Mouse (Mus musculus) gastrocnemius, postnatal 10 days (tissue): ENCODE results near the gene Slc9a9. TPM values are rescaled to one million over a fixed set of nuclear protein-coding genes. Genes with fewer than 3 reads are reported as not detected.
A peak's percentile ranks its signal among the peaks of the same experiment; 100 is the strongest.

Experiments
- DNase-seq: peaks from one replicate; pipeline ENCODE4 v3.0.0; 2021; ENCODE audit warnings: mixed read lengths
- total RNA-seq, 2 experiments: library from RNA; stranded (reverse); gene quantifications; 2 replicates each; pipeline ENCODE4 v1.2.3; 2021

The Slc9a9 gene
- total RNA-seq, 2 experiments from 2014 or later = 4.3 to 6.3 TPM

GRCm38 (mm10) chr9:95157948-95158347 is 488.2 kb downstream of the Slc9a9 start:
- DNase-seq = no peak

DNA sequence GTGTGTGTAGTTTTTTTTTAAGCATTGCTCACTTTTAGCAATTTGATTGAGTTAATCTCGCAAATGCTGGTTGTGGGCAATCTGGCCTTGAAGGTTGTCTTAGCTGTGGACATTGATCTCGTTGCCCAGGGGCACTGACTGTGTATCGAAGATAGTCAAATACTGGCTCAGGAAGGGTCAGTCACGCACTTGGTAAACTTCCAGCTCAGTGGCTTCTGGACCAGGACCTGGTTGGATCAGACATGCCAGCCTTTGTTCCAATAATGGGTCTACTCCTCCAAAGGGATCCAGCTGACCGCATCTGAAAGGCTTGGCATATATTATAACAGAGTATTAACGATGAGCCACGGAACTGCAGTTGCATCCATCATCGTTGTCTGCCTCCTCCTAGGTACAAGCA is 489.2 kb downstream of the Slc9a9 start:
- no peak for DNase-seq

- no peak for DNase-seq
These were observed 491.0 kb downstream of the Slc9a9 start for GRCm38 (mm10) chr9:95160575-95161300.

GRCm38 (mm10) chr9:95161699-95162098 is 492.0 kb downstream of the Slc9a9 start:
- no peak for DNase-seq

DNA sequence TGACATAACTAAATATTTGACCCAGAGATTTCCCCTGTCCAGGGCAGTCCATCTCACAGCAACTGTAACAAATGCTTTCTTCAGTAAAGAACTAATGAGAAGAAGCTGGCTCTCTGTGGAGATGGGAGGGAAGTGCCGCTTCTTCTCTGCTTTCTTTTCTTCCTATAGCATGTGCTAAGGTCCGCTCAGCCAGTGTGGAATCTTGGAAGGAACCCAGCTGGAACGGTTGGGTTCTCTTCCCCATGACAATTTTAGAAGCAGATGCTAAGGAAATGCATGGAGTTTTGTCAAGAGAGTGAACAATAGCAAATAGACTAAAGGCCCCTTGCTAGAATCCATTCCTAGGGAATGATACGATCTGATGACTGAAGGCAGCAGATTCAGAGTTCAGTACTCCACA is 496.5 kb downstream of the Slc9a9 start:
- DNase-seq = no peak

DNA sequence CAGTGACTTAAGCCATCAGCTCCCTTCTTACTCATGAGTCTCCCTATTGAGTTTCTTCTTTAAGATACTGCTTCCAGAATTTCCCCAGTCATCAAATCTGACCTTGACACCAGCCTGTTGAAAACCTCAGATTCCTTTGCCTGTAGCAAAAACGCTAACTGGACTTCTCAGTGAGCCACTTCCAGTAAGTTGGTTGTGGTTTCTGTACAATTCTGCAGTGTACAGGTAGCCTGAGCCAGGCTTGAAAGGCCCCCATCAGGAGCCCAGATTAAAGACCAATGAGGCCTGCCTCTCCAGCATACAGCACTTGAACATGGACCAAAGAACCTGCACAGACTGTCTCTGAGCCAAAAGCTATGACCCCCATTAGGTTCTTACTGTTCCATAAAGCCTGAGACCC is 498.1 kb downstream of the Slc9a9 start:
- DNase-seq = no peak

DNA sequence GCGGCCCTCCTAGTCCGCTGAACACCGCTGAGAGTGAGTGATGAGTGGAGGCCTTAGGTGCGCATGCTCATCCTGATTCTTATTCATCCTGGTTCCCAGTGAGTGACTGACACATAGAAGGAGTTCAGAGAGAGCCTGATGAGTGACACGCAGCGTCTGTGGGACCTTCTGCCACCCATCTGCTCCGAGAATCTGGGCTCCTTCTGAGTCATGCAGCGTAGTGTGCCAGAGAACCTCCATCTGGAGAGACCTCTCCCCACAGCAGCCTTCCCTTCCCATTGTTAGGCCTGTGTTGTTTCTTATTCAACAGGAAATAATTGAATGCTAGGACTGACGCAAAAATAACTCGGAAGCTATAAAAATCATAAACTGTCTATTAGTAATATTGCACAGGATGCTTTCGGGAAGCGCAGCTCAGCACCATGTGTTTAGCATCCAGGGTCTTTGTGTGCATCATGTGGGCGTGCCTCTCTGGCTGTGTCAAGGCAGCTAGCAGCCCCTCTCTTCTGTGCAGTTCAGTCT is 498.8 kb downstream of the Slc9a9 start:
- DNase-seq = no peak

DNA sequence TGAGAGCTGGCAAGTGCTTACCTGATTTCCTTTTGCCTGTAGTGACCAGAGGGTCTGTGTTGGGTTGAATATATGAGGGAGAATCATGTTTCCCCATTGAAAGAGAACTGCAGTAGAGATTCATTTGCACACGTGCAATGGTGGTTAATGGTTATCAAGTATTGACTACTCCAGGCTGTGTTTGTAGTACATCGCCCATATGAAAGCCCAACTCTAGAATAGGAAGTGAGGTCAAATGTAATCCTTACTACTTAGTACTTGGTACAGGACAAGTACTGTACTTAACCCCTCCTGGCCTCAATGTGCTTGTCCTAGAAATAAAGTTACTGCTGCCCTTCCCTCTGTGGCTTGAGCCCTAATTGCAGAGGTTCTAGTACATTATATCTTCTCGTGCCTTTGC is 508.5 kb downstream of the Slc9a9 start:
- no peak for DNase-seq

GRCm38 (mm10) chr9:95180005-95180404 is 510.3 kb downstream of the Slc9a9 start:
- DNase-seq = no peak

DNA sequence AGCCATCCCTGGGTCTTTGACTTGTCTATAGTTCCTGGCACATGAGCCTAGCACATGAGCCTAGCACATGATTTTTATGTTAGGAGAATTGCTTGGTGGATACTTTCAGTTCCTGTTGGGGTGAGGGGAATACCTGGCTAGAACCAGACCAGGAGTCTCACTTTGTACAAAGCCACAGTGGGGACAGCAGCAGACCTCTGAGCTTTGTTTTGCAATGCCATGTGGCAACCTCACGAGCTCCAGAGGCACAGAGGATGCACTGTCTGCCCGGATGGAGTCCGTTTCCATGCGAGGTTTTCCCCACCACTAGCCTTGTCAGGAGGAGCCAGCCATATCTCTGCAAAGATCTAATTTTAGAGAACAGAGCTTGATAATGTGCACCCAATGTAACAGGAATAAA is 510.9 kb downstream of the Slc9a9 start:
- DNase-seq = no peak

GRCm38 (mm10) chr9:95181241-95182043 is 511.7 kb downstream of the Slc9a9 start:
- DNase-seq = no peak

DNA sequence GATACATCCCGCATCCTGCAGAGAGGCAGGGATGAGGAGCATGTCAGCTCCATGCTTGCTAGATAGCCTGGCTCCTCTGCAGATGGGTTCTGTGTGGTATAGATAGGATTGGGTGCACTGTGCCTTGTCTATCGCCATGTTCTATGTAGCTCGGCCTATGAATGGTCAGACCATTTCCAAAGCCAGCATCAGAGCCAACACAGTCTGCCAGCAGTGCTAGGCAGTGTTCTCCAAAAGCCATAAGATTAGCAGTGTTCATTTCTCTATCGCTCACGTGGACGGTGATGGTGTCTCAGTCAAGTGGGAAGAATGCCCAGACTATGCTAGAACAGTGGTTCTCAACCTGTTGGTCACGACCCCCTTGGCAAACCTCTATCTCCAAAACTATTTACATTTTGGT is 512.6 kb downstream of the Slc9a9 start:
- DNase-seq = no peak

- no peak for DNase-seq
These were observed 514.7 kb downstream of the Slc9a9 start for GRCm38 (mm10) chr9:95184453-95184852.

GRCm38 (mm10) chr9:95185840-95186239 is 516.1 kb downstream of the Slc9a9 start:
- no peak for DNase-seq

GRCm38 (mm10) chr9:95186386-95187289 is 516.9 kb downstream of the Slc9a9 start:
- DNase-seq = peak; percentile 28

DNA sequence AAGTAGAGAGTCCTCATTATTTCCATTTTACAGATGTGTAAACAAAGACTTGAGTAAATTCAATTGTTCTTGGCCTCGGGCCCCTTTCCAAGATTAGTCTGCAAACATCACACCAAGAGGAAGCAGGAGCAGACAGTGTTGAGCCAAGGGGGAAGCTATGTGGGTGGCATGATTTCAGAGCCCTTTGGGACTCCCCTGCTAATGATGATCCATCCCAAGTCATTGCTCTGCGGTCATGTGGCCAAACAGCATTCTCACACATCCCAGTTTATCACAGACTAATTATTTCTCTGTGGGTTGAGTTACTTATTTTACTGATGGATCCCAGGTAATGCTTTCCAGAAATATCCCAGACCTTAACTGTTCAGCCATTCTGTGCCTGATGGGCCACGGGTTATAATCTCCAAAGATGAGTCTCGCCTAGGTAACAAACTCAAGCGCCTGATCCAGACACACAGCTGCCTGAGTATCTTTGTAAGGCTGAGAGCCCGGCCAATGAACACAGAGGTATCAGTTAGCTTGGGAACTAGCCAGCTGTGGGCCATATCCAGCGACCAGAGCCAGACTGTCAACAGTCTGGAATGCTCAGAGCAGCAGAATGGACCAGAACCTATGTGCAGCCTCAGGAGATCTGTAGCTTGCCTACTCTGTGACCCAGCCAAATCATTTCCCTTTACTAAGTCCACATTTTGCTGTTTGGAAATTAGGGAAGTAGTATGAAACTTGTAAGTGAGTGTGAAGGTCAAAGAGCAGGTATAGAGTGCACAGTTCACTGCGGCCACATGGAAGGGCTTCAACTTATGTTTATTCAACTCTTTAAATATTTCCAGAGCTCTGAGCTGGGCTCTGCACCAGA is 518.9 kb downstream of the Slc9a9 start:
- DNase-seq = peak; percentile 56

GRCm38 (mm10) chr9:95189218-95189605 is 519.5 kb downstream of the Slc9a9 start:
- no peak for DNase-seq

GRCm38 (mm10) chr9:95191442-95191841 is 521.7 kb downstream of the Slc9a9 start:
- no peak for DNase-seq

DNA sequence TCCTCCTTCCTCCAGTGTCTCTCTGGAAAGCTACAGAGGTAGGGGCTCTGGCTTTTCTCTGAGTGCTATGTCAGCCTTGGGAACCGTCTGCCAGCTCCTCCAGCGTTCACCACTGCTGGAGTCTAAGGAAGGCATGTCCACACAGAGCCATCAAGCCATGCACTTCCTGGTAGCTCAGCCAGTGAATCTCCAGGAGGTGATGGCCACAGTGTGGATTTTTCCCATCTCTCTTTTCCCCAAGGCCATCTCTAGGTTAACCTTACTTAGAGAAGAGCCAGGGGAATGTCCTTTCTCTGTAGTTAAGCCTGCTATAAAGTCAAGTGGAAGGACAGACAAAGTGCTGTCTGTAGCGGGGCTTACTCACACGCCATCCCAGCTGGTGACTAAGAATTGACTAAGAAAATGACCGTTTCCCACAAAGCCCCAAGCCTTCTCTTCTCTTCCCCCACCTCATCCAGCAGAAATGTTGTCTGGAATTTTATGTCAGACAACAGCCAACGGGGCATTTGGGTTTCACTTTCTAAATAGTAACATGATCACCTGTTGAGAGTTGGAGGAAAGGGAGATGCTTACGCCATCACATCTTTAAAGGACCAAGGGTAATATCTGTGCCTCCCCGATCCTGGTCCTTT is 523.3 kb downstream of the Slc9a9 start:
- DNase-seq = no peak

- DNase-seq = no peak
These were observed 524.0 kb downstream of the Slc9a9 start for GRCm38 (mm10) chr9:95193672-95194071.

GRCm38 (mm10) chr9:95194158-95194557 is 524.4 kb downstream of the Slc9a9 start:
- DNase-seq = peak; percentile 23
